Mouse (Mus musculus) G1E (cell line): Measurements from ENCODE around the gene Zfp518b. TPM values are rescaled to one million over a fixed set of nuclear protein-coding genes. Genes with fewer than 3 reads are reported as not detected.

ENCODE experiments used
- ATAC-seq: 2 replicates; pipeline ENCODE4 v1.8.0; 2016; ENCODE audit warnings: mild to moderate bottlenecking; ENCODE audit not compliant: insufficient number of reproducible peaks, poor library complexity, low FRiP score, severe bottlenecking; ENCODE audit errors: extremely low read depth
- DNase-seq: peaks from one replicate; pipeline ENCODE4 v3.0.0; 2012; ENCODE audit warnings: low spot score
- H3K27me3 ChIP-seq: 2 replicates; pipeline ENCODE4 v1.6.1; 2012; ENCODE audit warnings: mild to moderate bottlenecking, low read length, inconsistent platforms; ENCODE audit not compliant: insufficient read depth
- H3K36me3 ChIP-seq: replicated peaks from 2 replicates; pipeline ENCODE3; 2012; ENCODE audit warnings: mild to moderate bottlenecking, inconsistent platforms
- H3K4me1 ChIP-seq: 2 replicates; pipeline ENCODE4 v1.6.1; 2012; ENCODE audit warnings: low read depth, low read length, inconsistent platforms, mixed read lengths; ENCODE audit not compliant: insufficient read depth
- H3K4me3 ChIP-seq: 2 replicates; pipeline ENCODE4 v1.5.1; 2012; ENCODE audit warnings: low read depth, mild to moderate bottlenecking, inconsistent platforms, low read length, moderate library complexity, mixed read lengths
- H3K9me3 ChIP-seq: replicated peaks from 2 replicates; pipeline ENCODE4 v1.6.1; 2012; ENCODE audit warnings: inconsistent platforms
- CTCF ChIP-seq: IDR thresholded peaks from 2 replicates; pipeline ENCODE4 v1.5.1; 2012; ENCODE audit warnings: low read depth, low read length, inconsistent platforms, mixed read lengths
- GATA1 ChIP-seq: IDR thresholded peaks from 2 replicates; pipeline ENCODE4 v1.6.1; 2012; ENCODE audit warnings: borderline replicate concordance, low read length, inconsistent platforms, mixed read lengths
- GATA2 ChIP-seq: IDR thresholded peaks from 2 replicates; pipeline ENCODE4 v1.6.1; 2012; ENCODE audit warnings: low read depth, low read length, inconsistent platforms, borderline replicate concordance
- POLR2AphosphoS5 ChIP-seq: IDR thresholded peaks from 2 replicates; pipeline ENCODE4 v1.6.1; 2012; ENCODE audit warnings: low read depth, low read length, inconsistent platforms; ENCODE audit not compliant: insufficient replicate concordance
- TAL1 ChIP-seq: conservative IDR thresholded peaks from 2 replicates; pipeline ENCODE4 v1.6.1; 2012; ENCODE audit warnings: low read depth, low read length, inconsistent platforms, mixed read lengths
- polyA plus RNA-seq: library from polyadenylated mRNA; stranded (reverse); fragments of >175 nt; gene quantifications from 2 replicates; pipeline ENCODE4 v1.2.3, GENCODE M21; 2012
- total RNA-seq, 2 experiments: library from RNA; stranded (forward) in 1 of 2; stranded (reverse) in 1 of 2; fragments of 200-1000 nt in 1 of 2; fragments of >200 nt in 1 of 2; fragmentation: Nextera tagmentation in 1 of 2; gene quantifications; 2 replicates each; pipeline ENCODE4 v1.2.3; 2014 to 2017

Zfp518b gene
- total and polyA plus RNA-seq, 3 experiments, result 0.16 TPM; not detected in 2

- no peak for DNase-seq
- no peaks in the 10 kb centered on the region for H3K4me1 ChIP-seq
- ATAC-seq, result no peak
These were observed 29.2 kb downstream of the Zfp518b start for GRCm38 (mm10) chr5:38655421-38655928.

GRCm38 (mm10) chr5:38654571-38654970 lies 30.1 kb downstream of the Zfp518b start:
- Histone ChIP-seq H3K4me3 (no peak overlapping the region), H3K4me1 (no peaks in the 10 kb centered on the region), H3K27me3 (no peaks in the 10 kb centered on the region), H3K9me3 (no peaks in the 10 kb centered on the region), H3K36me3 (no peaks in the 10 kb centered on the region)
- DNase-seq, result no peak
- TF ChIP-seq TAL1, result no peak
- no peak for TF ChIP-seq CTCF
- TF ChIP-seq POLR2AphosphoS5, result no peak
- no peak for TF ChIP-seq GATA1
- no peak for TF ChIP-seq GATA2
- ATAC-seq, result no peak

More at GRCm38 (mm10) chr5:38655421-38655928, 29.2 kb downstream of the Zfp518b start:
- H3K27me3 ChIP-seq, result no peaks in the 10 kb centered on the region
- H3K4me3 ChIP-seq, result no peak overlapping the region
- no peak for TF ChIP-seq POLR2AphosphoS5
- TF ChIP-seq GATA1, result no peak
- TF ChIP-seq CTCF, result no peak
- TF ChIP-seq TAL1, result no peak
- TF ChIP-seq GATA2, result no peak
- no peaks in the 10 kb centered on the region for H3K36me3 ChIP-seq
- H3K9me3 ChIP-seq, result no peaks in the 10 kb centered on the region

- Histone ChIP-seq H3K27me3 (no peaks in the 10 kb centered on the region), H3K4me1 (no peaks in the 10 kb centered on the region), H3K36me3 (no peaks in the 10 kb centered on the region), H3K4me3 (no peak overlapping the region), H3K9me3 (no peaks in the 10 kb centered on the region)
- DNase-seq (no peak), ATAC-seq (no peak)
- TF ChIP-seq GATA1, result no peak
- TF ChIP-seq GATA2, result no peak
- no peak for TF ChIP-seq CTCF
- no peak for TF ChIP-seq POLR2AphosphoS5
- no peak for TF ChIP-seq TAL1
These were observed 31.5 kb downstream of the Zfp518b start for GRCm38 (mm10) chr5:38653101-38653500.

- no peaks in the 10 kb centered on the region for H3K4me1 ChIP-seq
- H3K4me3 ChIP-seq, result no peak overlapping the region
- H3K27me3 ChIP-seq, result no peaks in the 10 kb centered on the region
- no peak for TF ChIP-seq CTCF
- TF ChIP-seq POLR2AphosphoS5, result no peak
- no peak for TF ChIP-seq GATA1
- TF ChIP-seq TAL1, result no peak
- no peak for TF ChIP-seq GATA2
- no peaks in the 10 kb centered on the region for H3K36me3 ChIP-seq
- DNase-seq (no peak), ATAC-seq (no peak)
- no peaks in the 10 kb centered on the region for H3K9me3 ChIP-seq
These were observed 33.2 kb downstream of the Zfp518b start for GRCm38 (mm10) chr5:38651455-38651854.

GRCm38 (mm10) chr5:38641526-38641925 lies 43.1 kb downstream of the Zfp518b start:
- TF ChIP-seq GATA2 (no peak), POLR2AphosphoS5 (no peak), CTCF (no peak), GATA1 (no peak), TAL1 (no peak)
- ATAC-seq, result no peak
- DNase-seq, result no peak
- H3K9me3 ChIP-seq, result no peaks in the 10 kb centered on the region
- no peaks in the 10 kb centered on the region for H3K36me3 ChIP-seq
- no peak overlapping the region for H3K4me3 ChIP-seq
- H3K27me3 ChIP-seq, result no peaks in the 10 kb centered on the region
- H3K4me1 ChIP-seq, result peaks cover 2% of the 10 kb centered on the region; the same call in 1 of the 2 replicates

GRCm38 (mm10) chr5:38636301-38636749 lies 48.3 kb downstream of the Zfp518b start:
- Histone ChIP-seq H3K27me3 (peaks cover 3% of the 10 kb centered on the region; the same call in 1 of the 2 replicates), H3K9me3 (no peaks in the 10 kb centered on the region), H3K4me1 (peaks cover 2% of the 10 kb centered on the region; the same call in 1 of the 2 replicates), H3K36me3 (no peaks in the 10 kb centered on the region), H3K4me3 (no peak overlapping the region)
- ATAC-seq (no peak), DNase-seq (no peak)
- no peak for TF ChIP-seq TAL1
- no peak for TF ChIP-seq GATA1
- no peak for TF ChIP-seq GATA2
- no peak for TF ChIP-seq POLR2AphosphoS5
